ENCODE assay signal across 8 mouse cellular contexts in genomic region chr8:107576702-107577101, GRCm38 (mm10). TPM values are rescaled to one million over a fixed set of nuclear protein-coding genes. Genes with fewer than 3 reads are reported as not detected.
A peak's percentile ranks its signal among the peaks of the same experiment; 100 is the strongest.
DNase-seq lines count a peak whose midpoint lies in the region; ATAC-seq and TF ChIP-seq lines count a peak whose summit lies in the region.

No protein-coding gene starts in this region.

- TF ChIP-seq POLR2A in limb, embryonic 14.5 days (IDR thresholded peaks at IDR 0.05; ENCODE audit: borderline replicate concordance, extremely low read depth, insufficient read depth, insufficient read length) = no peak; the same call in 1 of the 2 replicates

- peaks cover 42% of the 10 kb centered on the region for H3K36me3 ChIP-seq in embryonic facial prominence, embryonic 13.5 days
- H3K36me3 ChIP-seq in limb, embryonic 14.5 days (ENCODE audit: control insufficient read depth, insufficient read depth, low read length) = peaks cover 34% of the 10 kb centered on the region
- H3K36me3 ChIP-seq in midbrain, postnatal 0 days (ENCODE audit: insufficient read depth, low read length) = peaks cover 33% of the 10 kb centered on the region
- H3K36me3 ChIP-seq in splenic B cell, adult 2 months (ENCODE audit: control insufficient read depth, insufficient read depth, low read length, poor library complexity, severe bottlenecking) = peaks cover 3% of the 10 kb centered on the region; the same call in 1 of the 2 replicates

- no peaks in the 10 kb centered on the region for H3K9me3 ChIP-seq in embryonic facial prominence, embryonic 13.5 days
- no peaks in the 10 kb centered on the region for H3K9me3 ChIP-seq in limb, embryonic 14.5 days (ENCODE audit: control insufficient read depth, low read length)
- H3K9me3 ChIP-seq in midbrain, postnatal 0 days (ENCODE audit: low read length) = no peaks in the 10 kb centered on the region

- peak overlapping the region; percentile 54 for H3K9ac ChIP-seq in embryonic facial prominence, embryonic 13.5 days
- H3K9ac ChIP-seq in limb, embryonic 14.5 days (ENCODE audit: low read depth, low read length, severe bottlenecking) = no peak overlapping the region
- no peak overlapping the region for H3K9ac ChIP-seq in midbrain, postnatal 0 days (replicated peaks; ENCODE audit: low read length, poor library complexity, severe bottlenecking)

- peak overlapping the region; percentile 35 for H3K27ac ChIP-seq in embryonic facial prominence, embryonic 13.5 days
- H3K27ac ChIP-seq in limb, embryonic 14.5 days (replicated peaks; ENCODE audit: low read depth, low read length) = peak overlapping the region; percentile 34; the same call in 1 of the 2 replicates
- no peak overlapping the region for H3K27ac ChIP-seq in midbrain, postnatal 0 days (ENCODE audit: low read depth, low read length)

- peak overlapping the region; percentile 51 for H3K4me2 ChIP-seq in embryonic facial prominence, embryonic 13.5 days
- H3K4me2 ChIP-seq in limb, embryonic 14.5 days (replicated peaks; ENCODE audit: low read depth, low read length, severe bottlenecking) = peak overlapping the region; percentile 5; the same call in 1 of the 2 replicates
- peak overlapping the region; percentile 39 for H3K4me2 ChIP-seq in midbrain, postnatal 0 days (ENCODE audit: low read depth, low read length, poor library complexity, severe bottlenecking)

- ATAC-seq in embryonic facial prominence, embryonic 13.5 days (ENCODE audit: insufficient number of reproducible peaks, insufficient read depth, low FRiP score, low TSS enrichment, low read depth) = 0 out of 2 replicates have a peak, but pooled peaks have one; percentile 20
- ATAC-seq in limb, embryonic 14.5 days (ENCODE audit: low FRiP score, low read depth) = peak; percentile 82
- peak; percentile 49; the same call in 1 of the 2 replicates for ATAC-seq in midbrain, postnatal 0 days (ENCODE audit: low FRiP score)

- TF ChIP-seq CTCF in midbrain, postnatal 0 days (IDR thresholded peaks at IDR 0.05) = peak; percentile 88

- 0 out of 2 replicates have a peak, but pooled peaks cover 4% of the 10 kb centered on the region for H3K4me1 ChIP-seq in embryonic facial prominence, embryonic 13.5 days
- H3K4me1 ChIP-seq in limb, embryonic 14.5 days (ENCODE audit: control insufficient read depth, insufficient read depth, low read length) = no peaks in the 10 kb centered on the region
- H3K4me1 ChIP-seq in midbrain, postnatal 0 days (ENCODE audit: insufficient read depth, low read length) = no peaks in the 10 kb centered on the region

- H3K27me3 ChIP-seq in embryonic facial prominence, embryonic 13.5 days = no peaks in the 10 kb centered on the region
- H3K27me3 ChIP-seq in limb, embryonic 14.5 days (ENCODE audit: control insufficient read depth, insufficient read depth, low read length) = no peaks in the 10 kb centered on the region
- H3K27me3 ChIP-seq in midbrain, postnatal 0 days (ENCODE audit: insufficient read depth, low read length) = no peaks in the 10 kb centered on the region
- H3K27me3 ChIP-seq in splenic B cell, adult 2 months (ENCODE audit: control insufficient read depth, insufficient read depth, low read length, poor library complexity, severe bottlenecking) = no peaks in the 10 kb centered on the region

- H3K4me3 ChIP-seq in embryonic facial prominence, embryonic 13.5 days = no peak overlapping the region
- H3K4me3 ChIP-seq in limb, embryonic 14.5 days (replicated peaks; ENCODE audit: low read length) = no peak overlapping the region
- H3K4me3 ChIP-seq in midbrain, postnatal 0 days (ENCODE audit: low read depth, low read length) = no peak overlapping the region

- 9% methylated on average over 10 of the region's 10 CpGs for WGBS in embryonic facial prominence, embryonic 13.5 days
- WGBS in limb, embryonic 14.5 days = 14% methylated on average over 10 of the region's 10 CpGs
- 8% methylated on average over 10 of the region's 10 CpGs for WGBS in midbrain, postnatal 0 days

- DNase-seq in A20 (ENCODE audit: low read depth, low spot score) = peak; percentile 75
- peak; percentile 80 to 83 for DNase-seq in adrenal gland, postnatal 36 days
- peak; percentile 64 to 80 for DNase-seq in heart, adult 9 months (ENCODE audit: low spot score in 2 of 2)
- peak; percentile 88 for DNase-seq in kidney, adult 9 months
- peak; percentile 94 for DNase-seq in limb, embryonic 14.5 days (ENCODE audit: low spot score)
- peak; percentile 95 for DNase-seq in midbrain, postnatal 0 days (ENCODE audit: low spot score)
- peak; percentile 80 for DNase-seq in splenic B cell, adult 2 months (ENCODE audit: low read depth, low spot score)

RNA-seq across cellular contexts. Expression of gene Psmd7, which starts 11.6 kb away (rescaled TPM):
- 100 to 1,000 TPM; 110 to 119 TPM for total RNA-seq in adrenal gland, postnatal 36 days (2021)
- polyA plus RNA-seq in embryonic facial prominence, embryonic 13.5 days (2015; fragmentation: Nextera tagmentation; extraction: Ambion mirVana) = 325 and 349 TPM in 2 replicates
- polyA plus RNA-seq in limb, embryonic 14.5 days (2012; rRNA removed) = 119 and 152 TPM in 2 replicates
- polyA plus RNA-seq in limb, embryonic 14.5 days (2014; fragmentation: Nextera tagmentation; extraction: Ambion mirVana) = 281 and 303 TPM in 2 replicates
- 38.2 and 40.5 TPM in 2 replicates for total RNA-seq in midbrain, postnatal 0 days (2014; rRNA removed)
- 257 and 268 TPM in 2 replicates for polyA plus RNA-seq in midbrain, postnatal 0 days (2015; fragmentation: Nextera tagmentation; extraction: Ambion mirVana)

Comparison
In these comparisons a context has a peak if more than half of its experiments do, and no peak if none do; other contexts are left out.
1. ATAC-seq: peak in every context shown above with its lines; median percentile 82 in limb, embryonic 14.5 days; 49 in midbrain, postnatal 0 days; 20 in embryonic facial prominence, embryonic 13.5 days.